Mouse (Mus musculus): ENCODE measurements around the gene Bhlha9. TPM values are rescaled to one million over a fixed set of nuclear protein-coding genes. Genes with fewer than 3 reads are reported as not detected.

Gene Bhlha9
- polyA plus RNA-seq, 1 experiment from 2014 or later = not detected

- H3K9ac ChIP-seq (ENCODE audit: low read depth, low read length) = no peak overlapping the region
- no peak overlapping the region for H3K27ac ChIP-seq (ENCODE audit: low read depth, low read length)
- no peaks in the 10 kb centered on the region for H3K36me3 ChIP-seq (ENCODE audit: control insufficient read depth, insufficient read depth)
- H3K4me1 ChIP-seq (replicated peaks; ENCODE audit: control insufficient read depth, insufficient read depth, low read length) = no peaks in the 10 kb centered on the region; the same call in 1 of the 2 replicates
- WGBS = under 1% methylated on average over 19 of the region's 19 CpGs
- peak; percentile 65; the same call in 1 of the 2 replicates for ATAC-seq
- H3K4me3 ChIP-seq (ENCODE audit: low read depth, low read length) = 0 out of 2 replicates have a peak overlapping the region, but pooled peaks have one; percentile 9
- H3K9me3 ChIP-seq (ENCODE audit: control insufficient read depth) = no peaks in the 10 kb centered on the region
- peak overlapping the region; percentile 46 for H3K4me2 ChIP-seq (replicated peaks; ENCODE audit: low read depth)
- peak; percentile 96 for TF ChIP-seq CTCF (IDR thresholded peaks at IDR 0.05; ENCODE audit: low read depth)
- H3K27me3 ChIP-seq (replicated peaks; ENCODE audit: control insufficient read depth, insufficient read depth, low read length) = peaks cover 7% of the 10 kb centered on the region; the same call in 1 of the 2 replicates
Measured at GRCm38 (mm10) chr11:76645955-76646354, 26.3 kb upstream of the Bhlha9 start.

- Histone ChIP-seq H3K4me3 (ENCODE audit: low read depth, low read length) (0 out of 2 replicates have a peak overlapping the region, but pooled peaks have one; percentile 3), H3K27ac (ENCODE audit: low read depth, low read length) (no peak overlapping the region), H3K27me3 (replicated peaks; ENCODE audit: control insufficient read depth, insufficient read depth, low read length) (peaks cover 7% of the 10 kb centered on the region; the same call in 1 of the 2 replicates), H3K4me1 (replicated peaks; ENCODE audit: control insufficient read depth, insufficient read depth, low read length) (no peaks in the 10 kb centered on the region; the same call in 1 of the 2 replicates), H3K9ac (ENCODE audit: low read depth, low read length) (no peak overlapping the region), H3K9me3 (ENCODE audit: control insufficient read depth) (no peaks in the 10 kb centered on the region), H3K4me2 (replicated peaks; ENCODE audit: low read depth) (peak overlapping the region; percentile 40; the same call in 1 of the 2 replicates), H3K36me3 (ENCODE audit: control insufficient read depth, insufficient read depth) (no peaks in the 10 kb centered on the region)
- 10% methylated on average over 7 of the region's 7 CpGs for WGBS
- TF ChIP-seq CTCF (IDR thresholded peaks at IDR 0.05; ENCODE audit: low read depth) = no peak
- ATAC-seq = no peak
Measured at GRCm38 (mm10) chr11:76647062-76647461, 25.2 kb upstream of the Bhlha9 start.

GRCm38 (mm10) chr11:76647500-76647899 is 24.8 kb upstream of the Bhlha9 start:
- ATAC-seq = peak; percentile 14; the same call in 1 of the 2 replicates
- Histone ChIP-seq H3K9ac (ENCODE audit: low read depth, low read length) (no peak overlapping the region), H3K4me2 (replicated peaks; ENCODE audit: low read depth) (peak overlapping the region; percentile 40; the same call in 1 of the 2 replicates), H3K4me1 (replicated peaks; ENCODE audit: control insufficient read depth, insufficient read depth, low read length) (no peaks in the 10 kb centered on the region; the same call in 1 of the 2 replicates), H3K9me3 (ENCODE audit: control insufficient read depth) (no peaks in the 10 kb centered on the region), H3K27ac (ENCODE audit: low read depth, low read length) (no peak overlapping the region), H3K4me3 (ENCODE audit: low read depth, low read length) (0 out of 2 replicates have a peak overlapping the region, but pooled peaks have one; percentile 3), H3K27me3 (replicated peaks; ENCODE audit: control insufficient read depth, insufficient read depth, low read length) (peaks cover 7% of the 10 kb centered on the region; the same call in 1 of the 2 replicates), H3K36me3 (ENCODE audit: control insufficient read depth, insufficient read depth) (no peaks in the 10 kb centered on the region)
- WGBS = 8% methylated on average over 9 of the region's 9 CpGs
- TF ChIP-seq CTCF (IDR thresholded peaks at IDR 0.05; ENCODE audit: low read depth) = peak; percentile 89

GRCm38 (mm10) chr11:76650862-76651560 is 21.3 kb upstream of the Bhlha9 start:
- Histone ChIP-seq H3K27ac (ENCODE audit: low read depth, low read length) (no peak overlapping the region), H3K4me1 (replicated peaks; ENCODE audit: control insufficient read depth, insufficient read depth, low read length) (no peaks in the 10 kb centered on the region; the same call in 1 of the 2 replicates), H3K9me3 (ENCODE audit: control insufficient read depth) (no peaks in the 10 kb centered on the region), H3K4me3 (ENCODE audit: low read depth, low read length) (no peak overlapping the region), H3K27me3 (replicated peaks; ENCODE audit: control insufficient read depth, insufficient read depth, low read length) (0 out of 2 replicates have a peak, but pooled peaks cover 7% of the 10 kb centered on the region), H3K36me3 (ENCODE audit: control insufficient read depth, insufficient read depth) (no peaks in the 10 kb centered on the region), H3K9ac (ENCODE audit: low read depth, low read length) (no peak overlapping the region), H3K4me2 (replicated peaks; ENCODE audit: low read depth) (no peak overlapping the region)
- no peak for ATAC-seq
- 51% methylated on average over 12 of the region's 14 CpGs for WGBS
- TF ChIP-seq CTCF (IDR thresholded peaks at IDR 0.05; ENCODE audit: low read depth) = no peak

- Histone ChIP-seq H3K27ac (ENCODE audit: low read depth, low read length) (no peak overlapping the region), H3K4me3 (ENCODE audit: low read depth, low read length) (no peak overlapping the region), H3K4me1 (replicated peaks; ENCODE audit: control insufficient read depth, insufficient read depth, low read length) (no peaks in the 10 kb centered on the region), H3K4me2 (replicated peaks; ENCODE audit: low read depth) (no peak overlapping the region), H3K9ac (ENCODE audit: low read depth, low read length) (no peak overlapping the region), H3K27me3 (replicated peaks; ENCODE audit: control insufficient read depth, insufficient read depth, low read length) (no peaks in the 10 kb centered on the region), H3K9me3 (ENCODE audit: control insufficient read depth) (no peaks in the 10 kb centered on the region), H3K36me3 (ENCODE audit: control insufficient read depth, insufficient read depth) (no peaks in the 10 kb centered on the region)
- TF ChIP-seq CTCF (IDR thresholded peaks at IDR 0.05; ENCODE audit: low read depth) = no peak
- 65% methylated on average over 3 of the region's 3 CpGs for WGBS
- ATAC-seq = no peak
Measured at GRCm38 (mm10) chr11:76652838-76653334, 19.4 kb upstream of the Bhlha9 start.

- H3K4me3 ChIP-seq (ENCODE audit: low read depth, low read length) = peak overlapping the region; percentile 19
Measured at GRCm38 (mm10) chr11:76655106-76655505, 17.2 kb upstream of the Bhlha9 start.

More at GRCm38 (mm10) chr11:76655106-76655505, 17.2 kb upstream of the Bhlha9 start:
- H3K9me3 ChIP-seq (ENCODE audit: control insufficient read depth) = no peaks in the 10 kb centered on the region
- H3K4me1 ChIP-seq (replicated peaks; ENCODE audit: control insufficient read depth, insufficient read depth, low read length) = no peaks in the 10 kb centered on the region
- no peak for ATAC-seq
- H3K27ac ChIP-seq (ENCODE audit: low read depth, low read length) = no peak overlapping the region
- H3K4me2 ChIP-seq (replicated peaks; ENCODE audit: low read depth) = peak overlapping the region; percentile 57
- peak; percentile 80 for TF ChIP-seq CTCF (IDR thresholded peaks at IDR 0.05; ENCODE audit: low read depth)
- WGBS = 5% methylated on average over 10 of the region's 10 CpGs
- no peaks in the 10 kb centered on the region for H3K27me3 ChIP-seq (replicated peaks; ENCODE audit: control insufficient read depth, insufficient read depth, low read length)
- no peaks in the 10 kb centered on the region for H3K36me3 ChIP-seq (ENCODE audit: control insufficient read depth, insufficient read depth)
- H3K9ac ChIP-seq (ENCODE audit: low read depth, low read length) = no peak overlapping the region

Data from intestine, postnatal 0 days (tissue).